Mouse (Mus musculus): Measurements from ENCODE around the gene Tlr12.

- no peak for TF ChIP-seq CTCF (IDR thresholded peaks at IDR 0.05; ENCODE audit: low read depth)
- TF ChIP-seq EP300 (IDR thresholded peaks at IDR 0.05; ENCODE audit: low read depth): no peak
Observed at GRCm38 (mm10) chr4:128652584-128653298, 34.3 kb upstream of the Tlr12 start.
